Mouse (Mus musculus): Measurements from ENCODE around the gene Nlrp9a. TPM values are rescaled to one million over a fixed set of nuclear protein-coding genes. Genes with fewer than 3 reads are reported as not detected.
"Not testable (repeated sequence)": the region's sequence is repeated elsewhere in the genome, so short reads cannot be mapped to it uniquely, and the experiment has no call there.

Nlrp9a gene
- not detected in 2 replicates for polyA plus RNA-seq (2012; ENCODE audit: insufficient read depth, insufficient read length, missing spikeins)

- H3K4me1 ChIP-seq (ENCODE audit: control insufficient read depth, insufficient read depth, low read length); H3K4me3 ChIP-seq (ENCODE audit: insufficient read depth, low read length); H3K27ac ChIP-seq (ENCODE audit: insufficient read depth, low read depth, low read length): not testable (repeated sequence)
Observed at GRCm38 (mm10) chr7:26534723-26535122, at the start of gene Nlrp9a. Gene Nlrp9a, plus strand, starts transcription at chr7:26535023.

GRCm38 (mm10) chr7:26489514-26489913, 45.3 kb upstream of the Nlrp9a start:
- not testable (repeated sequence) for H3K4me1 ChIP-seq (ENCODE audit: control insufficient read depth, insufficient read depth, low read length); H3K4me3 ChIP-seq (ENCODE audit: insufficient read depth, low read length); H3K27ac ChIP-seq (ENCODE audit: insufficient read depth, low read depth, low read length)

- no peak overlapping the region for H3K27ac ChIP-seq (ENCODE audit: insufficient read depth, low read depth, low read length)
- H3K4me1 ChIP-seq (ENCODE audit: control insufficient read depth, insufficient read depth, low read length): no peaks in the 10 kb centered on the region
- no peak overlapping the region for H3K4me3 ChIP-seq (ENCODE audit: insufficient read depth, low read length)
- TF ChIP-seq CTCF (IDR thresholded peaks at IDR 0.05; ENCODE audit: low read depth, low read length): no peak
- no peak for TF ChIP-seq POLR2A (IDR thresholded peaks at IDR 0.05; ENCODE audit: borderline replicate concordance, low read depth, low read length)
Observed at GRCm38 (mm10) chr7:26589077-26589476, 54.3 kb downstream of the Nlrp9a start.

- no peak for TF ChIP-seq POLR2A (IDR thresholded peaks at IDR 0.05; ENCODE audit: borderline replicate concordance, low read depth, low read length)
- no peak for TF ChIP-seq CTCF (IDR thresholded peaks at IDR 0.05; ENCODE audit: low read depth, low read length)
- H3K27ac ChIP-seq (ENCODE audit: insufficient read depth, low read depth, low read length): no peak overlapping the region
- H3K4me1 ChIP-seq (ENCODE audit: control insufficient read depth, insufficient read depth, low read length): no peaks in the 10 kb centered on the region
- no peak overlapping the region for H3K4me3 ChIP-seq (ENCODE audit: insufficient read depth, low read length)
Observed at GRCm38 (mm10) chr7:26589774-26590173, 55.0 kb downstream of the Nlrp9a start.

DNA sequence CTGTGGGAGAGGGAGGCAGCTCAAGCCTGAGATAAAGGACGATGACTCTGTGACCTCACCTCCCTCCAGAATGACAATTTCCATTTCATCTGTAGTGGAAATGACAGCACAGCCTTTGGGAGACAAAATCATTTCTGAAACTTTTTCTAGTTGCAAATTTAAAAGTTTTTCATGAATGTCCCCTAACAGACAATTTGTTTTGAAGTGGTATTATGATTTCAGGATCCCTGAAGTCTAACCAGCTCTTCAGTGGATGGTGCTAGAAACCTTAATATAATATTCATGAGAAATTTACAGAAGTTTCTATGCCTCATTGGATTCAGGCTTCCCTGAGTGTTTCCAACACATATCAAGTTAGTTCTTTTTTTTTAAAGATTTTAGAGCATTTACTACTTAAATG, 83.5 kb downstream of the Nlrp9a start, which contains the start of gene Vmn1r185:
Gene Vmn1r185, minus strand, starts transcription at position 101 of the 400 bp plus-strand sequence.
- H3K27ac ChIP-seq (ENCODE audit: insufficient read depth, low read depth, low read length); H3K4me1 ChIP-seq (ENCODE audit: control insufficient read depth, insufficient read depth, low read length); H3K4me3 ChIP-seq (ENCODE audit: insufficient read depth, low read length): not testable (repeated sequence)

Other genes with a start within 250 kb of the Nlrp9a start
- gene Cyp2a4, start 227.9 kb upstream of the Nlrp9a start, polyA plus RNA-seq (2012; ENCODE audit: insufficient read depth, insufficient read length, missing spikeins): not detected in 2 replicates
- 0.36 TPM in 1 of 2 replicates, not detected in the other for gene Nlrp9c, start 131.3 kb upstream of the Nlrp9a start, polyA plus RNA-seq (2012; ENCODE audit: insufficient read depth, insufficient read length, missing spikeins)
- gene Nlrp4a, start 99.9 kb upstream of the Nlrp9a start, polyA plus RNA-seq (2012; ENCODE audit: insufficient read depth, insufficient read length, missing spikeins): not detected in 2 replicates
- gene Vmn1r185, start 83.4 kb downstream of the Nlrp9a start, polyA plus RNA-seq (2012; ENCODE audit: insufficient read depth, insufficient read length, missing spikeins): not detected in 2 replicates
- not detected in 2 replicates for gene Cyp2b23, start 151.4 kb downstream of the Nlrp9a start, polyA plus RNA-seq (2012; ENCODE audit: insufficient read depth, insufficient read length, missing spikeins)
- gene Cyp2b19, start 222.1 kb downstream of the Nlrp9a start, polyA plus RNA-seq (2012; ENCODE audit: insufficient read depth, insufficient read length, missing spikeins): not detected in 2 replicates

Data from bone marrow macrophage, adult 2 months (primary cell).